ENCODE assay signal across 8 mouse cellular contexts in the genomic region with DNA sequence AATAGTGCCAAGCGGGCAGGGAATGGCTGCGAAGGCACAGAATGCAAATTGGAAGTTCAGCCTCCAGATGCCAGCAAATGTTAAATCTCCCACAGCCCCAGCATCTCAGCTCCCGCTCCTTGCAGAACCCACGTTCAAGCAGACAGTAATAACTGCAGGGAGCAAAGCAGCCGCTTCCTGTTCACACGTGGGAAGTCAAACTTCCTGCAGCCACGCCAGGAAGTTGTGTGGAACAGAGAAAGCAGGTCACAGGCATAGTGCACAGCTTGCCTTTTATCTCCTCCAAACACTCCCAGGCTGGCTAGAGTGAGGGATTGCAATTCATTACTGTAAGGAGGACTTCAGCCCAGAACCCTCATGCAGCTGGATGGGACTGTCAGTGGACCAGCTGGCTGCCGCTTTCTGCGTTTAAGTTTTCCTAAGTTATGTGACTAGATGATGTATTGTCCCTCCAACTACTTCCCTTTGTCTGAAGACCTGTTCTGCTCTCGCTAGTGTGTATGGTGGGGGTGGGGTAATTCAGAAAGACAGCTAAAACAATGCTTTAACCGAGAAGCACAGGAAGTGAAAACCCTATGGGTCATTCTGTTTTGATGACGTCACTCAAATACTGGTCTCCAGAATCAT.
DNase-seq lines count a peak whose midpoint lies in the region; ATAC-seq and TF ChIP-seq lines count a peak whose summit lies in the region.

No protein-coding gene starts in this region.

- 0 out of 2 replicates have a peak, but pooled peaks have one; percentile 38 for ATAC-seq in intestine, postnatal 0 days
- ATAC-seq in midbrain, embryonic 11.5 days (ENCODE audit: low FRiP score) = 0 out of 2 replicates have a peak, but pooled peaks have one; percentile 22

- 0 out of 2 replicates have a peak, but pooled peaks have one; percentile 26 for TF ChIP-seq EP300 in heart, adult 2 months (IDR thresholded peaks at IDR 0.05; ENCODE audit: insufficient read depth, low read depth, low read length)

- peaks cover 4% of the 10 kb centered on the region for H3K4me1 ChIP-seq in heart, adult 2 months (ENCODE audit: control insufficient read depth, insufficient read depth, low read length)
- no peaks in the 10 kb centered on the region for H3K4me1 ChIP-seq in intestine, postnatal 0 days (replicated peaks; ENCODE audit: control insufficient read depth, insufficient read depth, low read length)
- 0 out of 2 replicates have a peak, but pooled peaks cover 2% of the 10 kb centered on the region for H3K4me1 ChIP-seq in midbrain, embryonic 11.5 days (ENCODE audit: control insufficient read depth, insufficient read depth, low read length)

- peak overlapping the region; percentile 11; the same call in 1 of the 2 replicates for H3K9ac ChIP-seq in heart, adult 2 months (ENCODE audit: low read depth, low read length)
- H3K9ac ChIP-seq in intestine, postnatal 0 days (ENCODE audit: low read depth, low read length) = no peak overlapping the region
- no peak overlapping the region for H3K9ac ChIP-seq in midbrain, embryonic 11.5 days (ENCODE audit: low read length)

- no peaks in the 10 kb centered on the region for H3K79me2 ChIP-seq in heart, adult 2 months (replicated peaks; ENCODE audit: control insufficient read depth, insufficient read depth, low read length)

- intact Hi-C loops in heart, adult 2 months (cut with DNase I) = no loop called here
- intact Hi-C loops in left cerebral cortex, postnatal 10 days (cut with DNase I) = no loop called here

- no peaks in the 10 kb centered on the region for H3K36me3 ChIP-seq in heart, adult 2 months (ENCODE audit: control insufficient read depth, insufficient read depth, low read length)
- H3K36me3 ChIP-seq in intestine, postnatal 0 days (ENCODE audit: control insufficient read depth, insufficient read depth) = no peaks in the 10 kb centered on the region
- H3K36me3 ChIP-seq in midbrain, embryonic 11.5 days (ENCODE audit: control insufficient read depth, insufficient read depth, low read length) = no peaks in the 10 kb centered on the region

- DNase-seq in R1 (ENCODE audit: low read depth, low spot score) = peak; percentile 85
- DNase-seq in brain, embryonic 14.5 days (ENCODE audit: low read depth) = peak; percentile 60
- DNase-seq in heart, adult 2 months = peak; percentile 32 to 41
- peak; percentile 38 to 72 for DNase-seq in left cerebral cortex, postnatal 10 days (ENCODE audit: extremely low spot score in 1 of 2, low spot score in 2 of 2)
- DNase-seq in midbrain, embryonic 11.5 days (ENCODE audit: low spot score, missing footprints) = peak; percentile 84
- peak; percentile 36 to 42 for DNase-seq in thymus, adult 18-20 months
- no peak for DNase-seq in B cell, adult 2 months

- 13% methylated on average over 12 of the region's 12 CpGs for WGBS in heart, adult 2 months
- WGBS in intestine, postnatal 0 days = 17% methylated on average over 12 of the region's 12 CpGs
- WGBS in midbrain, embryonic 11.5 days = 58% methylated on average over 12 of the region's 12 CpGs

- no peaks in the 10 kb centered on the region for H3K9me3 ChIP-seq in intestine, postnatal 0 days (ENCODE audit: control insufficient read depth)
- H3K9me3 ChIP-seq in midbrain, embryonic 11.5 days (ENCODE audit: control insufficient read depth, low read length) = no peaks in the 10 kb centered on the region

- no peak for TF ChIP-seq POLR2A in brain, embryonic 14.5 days (IDR thresholded peaks at IDR 0.05; ENCODE audit: borderline replicate concordance, extremely low read depth, insufficient read depth, insufficient read length, poor library complexity, severe bottlenecking)
- TF ChIP-seq POLR2A in heart, adult 2 months (IDR thresholded peaks at IDR 0.05; ENCODE audit: insufficient read depth, low read depth, low read length) = no peak

- H3K27ac ChIP-seq in heart, adult 2 months = peak overlapping the region; percentile 47; the same call in 1 of the 2 replicates
- no peak overlapping the region for H3K27ac ChIP-seq in intestine, postnatal 0 days (ENCODE audit: low read depth, low read length)
- no peak overlapping the region for H3K27ac ChIP-seq in midbrain, embryonic 11.5 days (ENCODE audit: low read depth, low read length)

- TF ChIP-seq CTCF in brain, embryonic 14.5 days (IDR thresholded peaks at IDR 0.05; ENCODE audit: borderline replicate concordance, extremely low read depth, insufficient read depth, insufficient read length) = no peak
- TF ChIP-seq CTCF in heart, adult 2 months (IDR thresholded peaks at IDR 0.05) = no peak
- TF ChIP-seq CTCF in intestine, postnatal 0 days (IDR thresholded peaks at IDR 0.05; ENCODE audit: low read depth) = no peak

- no peaks in the 10 kb centered on the region for H3K27me3 ChIP-seq in heart, adult 2 months (ENCODE audit: control insufficient read depth, insufficient read depth, low read length)
- no peaks in the 10 kb centered on the region for H3K27me3 ChIP-seq in intestine, postnatal 0 days (replicated peaks; ENCODE audit: control insufficient read depth, insufficient read depth, low read length)
- no peaks in the 10 kb centered on the region for H3K27me3 ChIP-seq in midbrain, embryonic 11.5 days (ENCODE audit: control insufficient read depth, insufficient read depth, low read length)

- no peak overlapping the region for H3K4me3 ChIP-seq in heart, adult 2 months
- H3K4me3 ChIP-seq in intestine, postnatal 0 days (ENCODE audit: low read depth, low read length) = no peak overlapping the region
- no peak overlapping the region for H3K4me3 ChIP-seq in midbrain, embryonic 11.5 days (ENCODE audit: low read depth, low read length)

- H3K4me2 ChIP-seq in intestine, postnatal 0 days (replicated peaks; ENCODE audit: low read depth) = peak overlapping the region; percentile 41
- no peak overlapping the region for H3K4me2 ChIP-seq in midbrain, embryonic 11.5 days

Comparison
In these comparisons a context has a peak if more than half of its experiments do, and no peak if none do; other contexts are left out.
1. DNase-seq: peak in R1 (single experiment), brain, embryonic 14.5 days (single experiment), heart, adult 2 months (2 of 2), left cerebral cortex, postnatal 10 days (2 of 2), midbrain, embryonic 11.5 days (single experiment) and thymus, adult 18-20 months (2 of 2); none in B cell, adult 2 months (0 of 2).